In genomic region chr4:126149041-126149676, GRCm38 (mm10) we compare ENCODE assay signal across 7 mouse cellular contexts. TPM values are rescaled to one million over a fixed set of nuclear protein-coding genes. Genes with fewer than 3 reads are reported as not detected.
A peak's percentile ranks its signal among the peaks of the same experiment; 100 is the strongest.
DNase-seq lines count a peak whose midpoint lies in the region; ATAC-seq and TF ChIP-seq lines count a peak whose summit lies in the region.

No protein-coding gene starts in this region.

- H3K9me3 ChIP-seq in ES-E14 (ENCODE audit: control insufficient read depth, insufficient read depth, low read depth, low read length): no peaks in the 10 kb centered on the region
- H3K9me3 ChIP-seq in hindbrain, embryonic 12.5 days (replicated peaks): no peaks in the 10 kb centered on the region
- no peaks in the 10 kb centered on the region for H3K9me3 ChIP-seq in liver, embryonic 14.5 days (ENCODE audit: control insufficient read depth, low read length)

- no peak for DNase-seq in ES-E14 (ENCODE audit: low read depth, low spot score)
- DNase-seq in liver, embryonic 14.5 days (ENCODE audit: low read depth in 3 of 3, low spot score in 3 of 3): no peak
- no peak for DNase-seq in left cerebral cortex, postnatal 25 days (ENCODE audit: low spot score in 2 of 2)
- DNase-seq in layer of hippocampus, adult 9-10 months (ENCODE audit: low spot score): no peak

- peaks cover 50% of the 10 kb centered on the region for H3K27me3 ChIP-seq in hindbrain, embryonic 12.5 days
- H3K27me3 ChIP-seq in liver, embryonic 14.5 days (ENCODE audit: control insufficient read depth, insufficient read depth, low read length): peaks cover 31% of the 10 kb centered on the region
- H3K27me3 ChIP-seq in small intestine, adult 2 months (ENCODE audit: control insufficient read depth, insufficient read depth, low read length): 0 out of 2 replicates have a peak, but pooled peaks cover 3% of the 10 kb centered on the region

- no peak for TF ChIP-seq EP300 in liver, embryonic 14.5 days (IDR thresholded peaks at IDR 0.05; ENCODE audit: low read depth)

- intact Hi-C loops in left cerebral cortex, postnatal 25 days (cut with DNase I): no loop called here

- WGBS in hindbrain, embryonic 12.5 days: 15% methylated on average over 42 of the region's 42 CpGs
- 37% methylated on average over 42 of the region's 42 CpGs for WGBS in liver, embryonic 14.5 days (ENCODE audit: insufficient replicate concordance)
- WGBS in small intestine, adult 2 months: 62% methylated on average over 42 of the region's 42 CpGs

- ATAC-seq in hindbrain, embryonic 12.5 days (ENCODE audit: low FRiP score): peak; percentile 24; the same call in 1 of the 2 replicates
- no peak for ATAC-seq in liver, embryonic 14.5 days (ENCODE audit: insufficient read depth)

- H3K27ac ChIP-seq in ES-E14 (ENCODE audit: insufficient read depth, low read depth, low read length, poor library complexity, severe bottlenecking): no peak overlapping the region
- peak overlapping the region; percentile 83 for H3K27ac ChIP-seq in brown adipose tissue, adult 24 weeks (replicated peaks; ENCODE audit: low read depth, low read length)
- H3K27ac ChIP-seq in hindbrain, embryonic 12.5 days: peak overlapping the region; percentile 72
- no peak overlapping the region for H3K27ac ChIP-seq in liver, embryonic 14.5 days
- peak overlapping the region; percentile 64 for H3K27ac ChIP-seq in small intestine, adult 2 months (ENCODE audit: insufficient read depth, low read depth, low read length)

- peak overlapping the region; percentile 62 to 82 for H3K4me3 ChIP-seq in ES-E14 (ENCODE audit: insufficient read depth in 1 of 2, low read depth in 1 of 2, low read length in 2 of 2, poor library complexity in 1 of 2, severe bottlenecking in 1 of 2)
- H3K4me3 ChIP-seq in brown adipose tissue, adult 24 weeks (ENCODE audit: insufficient read depth, low read depth, low read length): peak overlapping the region; percentile 76
- peak overlapping the region; percentile 52 for H3K4me3 ChIP-seq in hindbrain, embryonic 12.5 days
- H3K4me3 ChIP-seq in liver, embryonic 14.5 days (ENCODE audit: insufficient read depth in 1 of 2, low read depth in 2 of 2, low read length in 2 of 2): peak overlapping the region; percentile 41 to 44
- H3K4me3 ChIP-seq in small intestine, adult 2 months (ENCODE audit: low read depth, low read length): peak overlapping the region; percentile 76

- H3K4me1 ChIP-seq in ES-E14 (ENCODE audit: control insufficient read depth in 2 of 2, insufficient read depth in 2 of 2, low read length in 2 of 2, poor library complexity in 1 of 2): peaks cover 4 to 27% of the 10 kb centered on the region in 2 experiments; a peak in 3 of 4 replicates
- H3K4me1 ChIP-seq in brown adipose tissue, adult 24 weeks (ENCODE audit: control insufficient read depth, insufficient read depth, insufficient read length, low read length): peaks cover 13% of the 10 kb centered on the region
- H3K4me1 ChIP-seq in hindbrain, embryonic 12.5 days: peaks cover 30% of the 10 kb centered on the region
- H3K4me1 ChIP-seq in liver, embryonic 14.5 days (replicated peaks; ENCODE audit: control insufficient read depth in 2 of 2, insufficient read depth in 2 of 2, low read length in 1 of 2): peaks cover 0 to 12% of the 10 kb centered on the region in 2 experiments; a peak in 2 of 4 replicates
- H3K4me1 ChIP-seq in small intestine, adult 2 months (ENCODE audit: control insufficient read depth, insufficient read depth, insufficient read length, low read length): peaks cover 7% of the 10 kb centered on the region; the same call in 1 of the 2 replicates

- peak overlapping the region; percentile 77 for H3K9ac ChIP-seq in ES-E14 (ENCODE audit: insufficient read depth, low read depth, low read length, poor library complexity, severe bottlenecking)
- H3K9ac ChIP-seq in hindbrain, embryonic 12.5 days: peak overlapping the region; percentile 65
- H3K9ac ChIP-seq in liver, embryonic 14.5 days (replicated peaks): no peak overlapping the region

- in situ Hi-C loops in ES-E14 (cut with MboI; ENCODE audit: low sequenced_read_pairs in 2 of 2, unreplicated experiment in 2 of 2): no loop called here

- peak overlapping the region; percentile 73 for H3K4me2 ChIP-seq in hindbrain, embryonic 12.5 days (replicated peaks)
- H3K4me2 ChIP-seq in liver, embryonic 14.5 days (ENCODE audit: low read depth): peak overlapping the region; percentile 57

- peaks cover 4% of the 10 kb centered on the region; the same call in 1 of the 2 replicates for H3K36me3 ChIP-seq in ES-E14 (ENCODE audit: control insufficient read depth, insufficient read depth, low read length, poor library complexity, severe bottlenecking)
- H3K36me3 ChIP-seq in hindbrain, embryonic 12.5 days: no peaks in the 10 kb centered on the region
- H3K36me3 ChIP-seq in liver, embryonic 14.5 days (replicated peaks; ENCODE audit: control insufficient read depth, insufficient read depth, low read depth): no peaks in the 10 kb centered on the region
- peaks cover 3% of the 10 kb centered on the region; the same call in 1 of the 2 replicates for H3K36me3 ChIP-seq in small intestine, adult 2 months (ENCODE audit: control insufficient read depth, insufficient read depth, low read length)

- TF ChIP-seq POLR2A in small intestine, adult 2 months (IDR thresholded peaks at IDR 0.05; ENCODE audit: low read depth, low read length): no peak

- no peak for TF ChIP-seq CTCF in liver, embryonic 14.5 days (IDR thresholded peaks at IDR 0.05; ENCODE audit: low read depth)
- TF ChIP-seq CTCF in small intestine, adult 2 months (IDR thresholded peaks at IDR 0.05; ENCODE audit: extremely low read depth, insufficient read length, insufficient replicate concordance, low read depth, low read length): no peak

TF ChIP-seq in ES-E14, 5 proteins besides CTCF, POLR2A, EP300 and RAD21:
- TF ChIP-seq CHD2 (IDR thresholded peaks at IDR 0.05; ENCODE audit: low read depth, low read length) (no peak), HCFC1 (IDR thresholded peaks at IDR 0.05; ENCODE audit: borderline replicate concordance, insufficient read depth, low read length) (no peak), ZNF384 (IDR thresholded peaks at IDR 0.05; ENCODE audit: low read depth, low read length) (no peak), MAFK (IDR thresholded peaks at IDR 0.05; ENCODE audit: insufficient read depth, low read depth, low read length) (no peak), ZC3H11A (IDR thresholded peaks at IDR 0.05; ENCODE audit: borderline replicate concordance, low read depth, low read length) (no peak)

RNA-seq across cellular contexts. Expression of gene Eva1b, which starts 1.6 kb away (rescaled TPM):
- total RNA-seq in ES-E14 (2012; rRNA removed): 44.2 and 48.7 TPM in 2 replicates
- polyA plus RNA-seq in brown adipose tissue, adult 24 weeks (2012; ENCODE audit: insufficient read depth, insufficient read length, missing spikeins): 8.6 and 13.5 TPM in 2 replicates
- polyA plus RNA-seq in hindbrain, embryonic 12.5 days (2016; fragmentation: Nextera tagmentation; extraction: Ambion mirVana): 35.4 and 40.0 TPM in 2 replicates
- polyA plus RNA-seq in liver, embryonic 14.5 days (2012; rRNA removed): 11.9 and 14.8 TPM in 2 replicates
- 11.0 and 12.0 TPM in 2 replicates for polyA plus RNA-seq in liver, embryonic 14.5 days (2014; fragmentation: Nextera tagmentation; extraction: Ambion mirVana)
- polyA plus RNA-seq in small intestine, adult 2 months (2012; rRNA removed): 45.0 and 54.3 TPM in 2 replicates
- 1 to 10 TPM; 4.1 to 4.4 TPM for total RNA-seq in left cerebral cortex, postnatal 25 days (2021)

RNA-seq across cellular contexts. Expression of gene Sh3d21, which starts 14.1 kb away (rescaled TPM):
- total RNA-seq in ES-E14 (2012; rRNA removed): 2.4 and 3.0 TPM in 2 replicates
- 2.1 and 3.5 TPM in 2 replicates for polyA plus RNA-seq in brown adipose tissue, adult 24 weeks (2012; ENCODE audit: insufficient read depth, insufficient read length, missing spikeins)
- polyA plus RNA-seq in hindbrain, embryonic 12.5 days (2016; fragmentation: Nextera tagmentation; extraction: Ambion mirVana): 3.7 and 5.3 TPM in 2 replicates
- 0.46 and 0.53 TPM in 2 replicates for polyA plus RNA-seq in liver, embryonic 14.5 days (2012; rRNA removed)
- 0.77 and 0.93 TPM in 2 replicates for polyA plus RNA-seq in liver, embryonic 14.5 days (2014; fragmentation: Nextera tagmentation; extraction: Ambion mirVana)
- 5.2 and 6.5 TPM in 2 replicates for polyA plus RNA-seq in small intestine, adult 2 months (2012; rRNA removed)
- total RNA-seq in left cerebral cortex, postnatal 25 days (2021): under 1 TPM; 0.27 to 0.69 TPM

RNA-seq across cellular contexts. Expression of gene Stk40, which starts 45.4 kb away (rescaled TPM):
- total RNA-seq in ES-E14 (2012; rRNA removed): 20.1 and 20.2 TPM in 2 replicates
- polyA plus RNA-seq in brown adipose tissue, adult 24 weeks (2012; ENCODE audit: insufficient read depth, insufficient read length, missing spikeins): 53.8 and 65.5 TPM in 2 replicates
- 49.4 and 51.0 TPM in 2 replicates for polyA plus RNA-seq in hindbrain, embryonic 12.5 days (2016; fragmentation: Nextera tagmentation; extraction: Ambion mirVana)
- 4.3 and 5.6 TPM in 2 replicates for polyA plus RNA-seq in liver, embryonic 14.5 days (2012; rRNA removed)
- polyA plus RNA-seq in liver, embryonic 14.5 days (2014; fragmentation: Nextera tagmentation; extraction: Ambion mirVana): 8.2 and 9.0 TPM in 2 replicates
- polyA plus RNA-seq in small intestine, adult 2 months (2012; rRNA removed): 14.5 and 24.0 TPM in 2 replicates
- total RNA-seq in left cerebral cortex, postnatal 25 days (2021): 10 to 100 TPM; 33.9 to 35.6 TPM

RNA-seq across cellular contexts. Expression of gene Lsm10, which starts 52.7 kb away (rescaled TPM):
- 15.0 and 21.8 TPM in 2 replicates for total RNA-seq in ES-E14 (2012; rRNA removed)
- polyA plus RNA-seq in brown adipose tissue, adult 24 weeks (2012; ENCODE audit: insufficient read depth, insufficient read length, missing spikeins): 19.2 and 24.1 TPM in 2 replicates
- 37.7 and 39.6 TPM in 2 replicates for polyA plus RNA-seq in hindbrain, embryonic 12.5 days (2016; fragmentation: Nextera tagmentation; extraction: Ambion mirVana)
- 20.1 and 20.3 TPM in 2 replicates for polyA plus RNA-seq in liver, embryonic 14.5 days (2012; rRNA removed)
- polyA plus RNA-seq in liver, embryonic 14.5 days (2014; fragmentation: Nextera tagmentation; extraction: Ambion mirVana): 24.4 and 25.9 TPM in 2 replicates
- 10.7 and 13.3 TPM in 2 replicates for polyA plus RNA-seq in small intestine, adult 2 months (2012; rRNA removed)
- 10 to 100 TPM; 13.1 to 14.8 TPM for total RNA-seq in left cerebral cortex, postnatal 25 days (2021)

RNA-seq across cellular contexts. Expression of gene Thrap3, which starts 53.4 kb away (rescaled TPM):
- total RNA-seq in ES-E14 (2012; rRNA removed): 202 and 211 TPM in 2 replicates
- polyA plus RNA-seq in brown adipose tissue, adult 24 weeks (2012; ENCODE audit: insufficient read depth, insufficient read length, missing spikeins): 65.6 and 120 TPM in 2 replicates
- polyA plus RNA-seq in hindbrain, embryonic 12.5 days (2016; fragmentation: Nextera tagmentation; extraction: Ambion mirVana): 250 and 255 TPM in 2 replicates
- polyA plus RNA-seq in liver, embryonic 14.5 days (2012; rRNA removed): 39.2 and 62.6 TPM in 2 replicates
- polyA plus RNA-seq in liver, embryonic 14.5 days (2014; fragmentation: Nextera tagmentation; extraction: Ambion mirVana): 77.9 and 84.2 TPM in 2 replicates
- 10.0 and 22.1 TPM in 2 replicates for polyA plus RNA-seq in small intestine, adult 2 months (2012; rRNA removed)
- 100 to 1,000 TPM; 133 to 147 TPM for total RNA-seq in left cerebral cortex, postnatal 25 days (2021)

Comparison
In these comparisons a context has a peak if more than half of its experiments do, and no peak if none do; other contexts are left out.
1. H3K27ac ChIP-seq: peak in brown adipose tissue, adult 24 weeks (single experiment), hindbrain, embryonic 12.5 days (single experiment) and small intestine, adult 2 months (single experiment); none in ES-E14 (single experiment) and liver, embryonic 14.5 days (single experiment).
2. Peak in every context shown above with its lines, with median percentiles within 50 percentile points of each other: H3K4me3 ChIP-seq.